Mouse (Mus musculus): ENCODE measurements around the gene Fbxl15.

DNA sequence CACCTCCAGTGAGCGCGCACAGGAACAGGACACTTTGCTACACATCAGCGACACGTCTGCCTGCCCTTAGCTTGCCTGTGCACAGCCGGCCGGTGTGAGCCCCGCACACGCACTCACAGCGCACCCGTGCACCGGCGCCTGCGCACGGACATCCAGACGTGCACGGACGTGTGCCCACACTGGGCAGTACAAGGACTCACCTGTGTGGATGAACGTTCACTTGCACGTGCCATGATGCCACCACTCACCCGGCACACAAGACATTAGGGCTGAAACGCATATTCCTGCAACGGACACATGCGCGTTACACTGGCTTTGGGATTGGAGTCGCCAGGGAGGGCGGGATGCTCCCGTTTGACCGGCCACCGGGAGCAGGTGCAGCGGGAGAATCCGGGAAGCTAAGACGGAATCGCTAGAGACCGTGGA is 23.1 kb upstream of the Fbxl15 start:
- TF ChIP-seq CTCF (IDR thresholded peaks at IDR 0.05; ENCODE audit: low read depth) (no peak), EP300 (IDR thresholded peaks at IDR 0.05; ENCODE audit: low read depth) (no peak)

Data from liver, embryonic 14.5 days (tissue).